Mouse (Mus musculus): Measurements from ENCODE around the gene Ctbp1.

Gene Ctbp1

DNA sequence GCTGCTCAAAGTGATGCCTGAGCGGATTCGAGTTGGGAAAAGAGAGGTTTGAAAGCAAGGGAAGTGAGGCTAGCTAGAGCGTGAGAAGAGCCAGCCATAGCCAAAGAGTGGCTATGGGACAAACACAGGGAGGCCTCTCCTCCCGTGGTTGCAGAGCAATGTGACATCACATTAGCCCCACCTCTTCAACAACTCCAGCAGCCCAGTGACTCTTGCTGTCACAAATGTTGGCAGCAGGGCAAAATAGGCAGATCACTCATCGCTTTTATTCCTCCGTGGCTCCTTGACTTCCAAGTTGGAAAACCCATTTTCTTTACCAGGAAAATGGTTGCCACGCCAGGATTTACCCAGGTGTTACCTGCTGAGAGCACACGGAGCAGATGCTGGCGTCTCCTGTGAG, 67.7 kb downstream of the Ctbp1 start:
- DNase-seq = no peak

DNA sequence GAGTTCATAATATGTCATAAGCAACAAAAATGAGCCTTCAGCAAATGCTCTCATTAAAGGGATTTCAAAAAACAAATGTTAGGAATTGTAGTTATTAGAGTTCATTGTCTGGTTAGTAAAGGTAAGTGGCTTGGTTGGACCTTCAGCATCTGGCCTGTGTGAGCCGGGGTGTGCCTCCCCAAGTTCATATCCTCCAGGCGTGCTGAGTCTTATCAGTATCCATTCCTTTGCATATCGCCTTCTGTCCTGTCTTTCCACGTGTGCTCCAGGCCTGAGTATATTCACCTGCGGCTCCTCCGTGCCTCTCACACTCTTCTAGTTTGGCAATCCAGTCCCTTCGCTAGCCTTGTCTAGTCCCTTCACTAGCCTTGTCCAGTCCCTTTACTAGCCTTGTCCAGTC, 68.5 kb downstream of the Ctbp1 start:
- no peak for DNase-seq

DNA sequence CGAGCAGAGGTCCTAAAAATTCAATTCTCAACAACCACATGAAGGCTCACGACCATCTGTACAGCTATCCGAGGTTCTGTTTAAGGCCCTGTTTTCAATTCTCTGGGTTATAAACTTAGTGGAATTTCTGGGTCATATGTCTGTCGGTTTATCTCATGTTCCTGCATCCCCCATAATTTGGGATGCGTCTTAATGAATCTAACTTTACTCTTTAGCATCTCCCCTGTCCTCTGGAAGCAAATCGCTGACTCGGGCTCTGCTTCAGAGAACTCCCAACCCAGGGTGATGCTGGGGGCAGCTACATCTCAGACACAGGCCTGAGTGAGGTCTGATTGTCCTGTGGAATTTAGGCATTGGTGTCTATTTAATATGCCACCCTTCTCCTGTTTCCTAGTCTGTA, 70.5 kb downstream of the Ctbp1 start:
- DNase-seq = no peak

DNA sequence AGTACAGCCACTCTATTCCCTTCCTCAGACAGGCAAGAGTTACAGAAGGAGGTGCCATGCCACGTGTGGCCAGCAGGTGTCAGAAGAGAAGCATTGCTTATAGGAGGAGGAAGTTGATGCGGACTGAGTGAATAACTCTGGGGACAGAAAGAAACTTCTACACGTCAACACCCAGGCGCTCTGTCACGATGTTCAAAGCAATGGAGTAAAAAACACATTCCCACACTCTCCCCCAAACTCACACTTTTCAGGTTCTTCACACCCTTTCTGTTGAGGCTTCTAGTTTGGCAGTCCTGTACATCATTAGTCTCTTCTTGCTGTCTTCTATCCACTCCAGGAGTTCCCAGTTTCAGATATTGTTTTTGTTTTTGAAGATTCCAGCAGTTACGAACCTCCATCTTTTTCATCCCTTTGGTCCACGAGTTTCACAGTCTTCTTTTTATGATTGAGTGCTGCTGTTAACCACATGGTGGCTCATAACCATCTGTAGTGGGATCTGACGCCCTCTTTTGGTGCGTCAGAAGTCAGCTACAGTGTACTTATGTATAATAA, 71.0 kb downstream of the Ctbp1 start:
- peak; percentile 83 for DNase-seq

DNA sequence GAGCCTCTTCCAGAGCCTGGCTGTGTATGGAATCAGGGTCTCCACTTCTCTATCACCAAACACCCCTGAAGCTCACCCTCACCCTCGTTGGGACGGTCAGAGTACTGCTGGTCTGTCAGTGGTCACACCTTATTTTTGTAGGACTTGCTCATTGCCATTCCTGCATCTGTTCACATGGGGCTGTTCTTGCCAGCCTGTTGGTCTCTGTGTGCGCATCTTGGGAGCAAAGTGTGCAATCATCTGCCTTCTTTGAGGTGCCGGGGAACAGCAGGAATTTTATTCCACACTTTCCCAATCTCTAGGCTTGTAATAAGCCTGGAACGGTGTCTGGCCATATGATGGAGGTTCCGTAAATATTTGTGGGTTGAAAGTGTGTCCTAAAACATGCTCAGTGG, 71.6 kb downstream of the Ctbp1 start:
- DNase-seq = no peak

DNA sequence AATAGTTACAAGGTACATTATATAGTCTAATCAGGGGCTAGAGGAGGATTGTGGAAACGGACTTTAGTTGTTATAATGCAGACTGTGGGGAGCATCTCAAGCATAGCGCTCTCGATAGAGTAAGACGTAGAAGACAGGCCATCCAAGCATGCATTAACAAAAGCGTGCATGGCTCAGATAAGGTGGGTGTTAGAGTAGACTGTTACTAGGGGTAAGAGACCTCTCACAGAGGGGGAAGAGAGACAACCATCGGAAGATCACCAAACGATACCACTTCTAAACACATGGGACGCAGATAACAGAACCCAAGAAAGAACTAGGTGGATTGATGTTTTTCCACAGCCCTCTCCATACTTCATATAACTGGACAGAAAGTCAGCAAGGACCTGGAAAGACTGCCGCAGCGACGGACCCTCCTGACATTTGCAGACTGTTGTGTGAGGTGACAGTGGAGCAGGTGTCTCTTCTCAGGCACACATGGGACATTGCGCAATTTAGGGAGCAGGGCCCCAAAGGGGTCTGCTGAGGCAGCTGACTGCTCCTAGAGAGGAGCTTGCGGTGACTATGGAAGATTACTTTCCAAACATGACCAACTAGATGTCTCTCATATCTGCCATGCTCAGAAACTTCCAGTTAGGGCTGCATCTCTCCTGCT, 72.2 kb downstream of the Ctbp1 start:
- DNase-seq = no peak

DNA sequence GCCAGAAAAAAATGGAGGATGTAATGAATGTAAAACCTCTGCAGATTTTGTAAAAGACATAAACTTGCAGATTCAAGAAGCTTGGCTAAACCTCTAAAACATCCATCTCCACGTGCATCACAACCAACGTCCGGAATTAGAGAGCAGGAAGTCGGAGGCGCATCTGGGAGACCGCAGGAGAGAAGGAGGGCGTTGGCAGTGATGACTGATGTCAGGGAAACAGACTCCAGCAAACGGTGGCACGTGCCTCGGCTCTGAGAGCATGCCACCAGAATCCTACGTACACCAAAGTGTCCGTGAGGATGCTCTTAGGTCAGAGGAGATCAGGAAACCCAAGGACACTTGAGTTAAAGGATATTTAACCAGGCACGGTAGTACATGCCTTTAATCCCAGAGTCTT, 73.1 kb downstream of the Ctbp1 start:
- DNase-seq = no peak

DNA sequence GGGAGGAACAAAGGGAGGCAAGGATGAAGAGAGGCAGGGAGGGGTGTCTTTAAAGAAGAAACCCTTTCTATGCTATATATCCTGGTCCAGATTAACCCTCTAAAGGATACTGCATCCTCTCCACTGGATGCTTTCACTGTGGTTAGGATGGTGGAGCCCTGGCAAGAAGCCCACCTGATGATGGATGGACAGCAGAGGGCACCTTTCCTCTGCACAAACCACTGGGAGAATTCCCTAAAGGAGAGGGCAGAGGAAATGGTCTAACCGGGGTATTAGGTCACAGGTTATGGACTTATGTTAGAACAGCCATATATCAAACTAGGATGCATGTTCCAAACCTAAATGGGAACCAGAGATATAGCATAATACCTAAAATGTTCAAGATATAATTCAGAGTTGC, 74.7 kb downstream of the Ctbp1 start:
- no peak for DNase-seq

All from kidney, adult 9 months (tissue).